Comparison of ENCODE assay signal across 8 mouse cellular contexts in genomic region chr6:121178700-121179358, GRCm38 (mm10). TPM values are rescaled to one million over a fixed set of nuclear protein-coding genes. Genes with fewer than 3 reads are reported as not detected.
A peak's percentile ranks its signal among the peaks of the same experiment; 100 is the strongest.
DNase-seq lines count a peak whose midpoint lies in the region; ATAC-seq and TF ChIP-seq lines count a peak whose summit lies in the region.

No protein-coding gene starts in this region.

- no peaks in the 10 kb centered on the region for H3K9me3 ChIP-seq in liver, embryonic 14.5 days (ENCODE audit: control insufficient read depth, low read length)
- no peaks in the 10 kb centered on the region for H3K9me3 ChIP-seq in lung, embryonic 14.5 days (ENCODE audit: low read depth, low read length)

- peak in 1 of 3 experiments; percentile 32 for DNase-seq in liver, embryonic 14.5 days (ENCODE audit: low read depth in 3 of 3, low spot score in 3 of 3)
- DNase-seq in liver: no peak
- peak; percentile 46 for DNase-seq in Patski (ENCODE audit: low read depth, low spot score)
- peak; percentile 87 for DNase-seq in cerebellum, adult 8-10 months
- peak; percentile 66 to 72 for DNase-seq in heart, postnatal 36 days
- DNase-seq in lung, embryonic 14.5 days: peak; percentile 92
- peak; percentile 81 to 88 for DNase-seq in right cerebral cortex, adult 2 months (ENCODE audit: low spot score in 2 of 2)
- DNase-seq in gastrocnemius, postnatal 14 days: no peak

- POLR2A ChIA-PET in Patski (lab: Charles Lee): interaction anchor here (0.7 to 0.8 kb wide), 2 partner anchors 32 to 46 kb away, joined by 3 read pairs; no protein-coding TSS in a partner anchor

- ATAC-seq in liver, embryonic 14.5 days (ENCODE audit: insufficient read depth): no peak
- ATAC-seq in Patski: no peak
- ATAC-seq in lung, embryonic 14.5 days (ENCODE audit: insufficient read depth): no peak

- no peak overlapping the region for H3K27ac ChIP-seq in liver, embryonic 14.5 days
- H3K27ac ChIP-seq in lung, embryonic 14.5 days (ENCODE audit: low read depth): no peak overlapping the region

- WGBS in liver, embryonic 14.5 days (ENCODE audit: insufficient replicate concordance): 40% methylated on average over 7 of the region's 7 CpGs
- WGBS in lung, embryonic 14.5 days: 60% methylated on average over 7 of the region's 7 CpGs

- H3K36me3 ChIP-seq in liver, embryonic 14.5 days (replicated peaks; ENCODE audit: control insufficient read depth, insufficient read depth, low read depth): no peaks in the 10 kb centered on the region
- no peaks in the 10 kb centered on the region for H3K36me3 ChIP-seq in lung, embryonic 14.5 days (ENCODE audit: insufficient read depth)

- no peak overlapping the region for H3K4me2 ChIP-seq in liver, embryonic 14.5 days (ENCODE audit: low read depth)
- H3K4me2 ChIP-seq in lung, embryonic 14.5 days: no peak overlapping the region

- H3K4me1 ChIP-seq in liver, embryonic 14.5 days (replicated peaks; ENCODE audit: control insufficient read depth in 2 of 2, insufficient read depth in 2 of 2, low read length in 1 of 2): peaks cover 0 to 10% of the 10 kb centered on the region in 2 experiments; a peak in 2 of 4 replicates
- 0 out of 2 replicates have a peak, but pooled peaks cover 4% of the 10 kb centered on the region for H3K4me1 ChIP-seq in lung, embryonic 14.5 days (ENCODE audit: insufficient read depth)

- CTCF ChIA-PET in Patski (lab: Charles Lee): interaction anchor here (0.7 to 2.2 kb wide), 17 partner anchors 28 to 281 kb away, joined by 3 to 8 read pairs (median 3); no protein-coding TSS in a partner anchor

- intact Hi-C loops in heart, postnatal 36 days (cut with DNase I): loop anchor here (1.0 to 2.0 kb wide), 4 partner anchors 49 to 280 kb away; partner anchors contain the start of gene Mical3
- intact Hi-C loops in gastrocnemius, postnatal 14 days (cut with DNase I; ENCODE audit: low total_unique reads): loop anchor here (5.0 kb wide), 1 partner anchor 277 kb away; no protein-coding TSS in a partner anchor

- in situ Hi-C loops in Patski (cut with MboI; ENCODE audit: low pct_unique_long_range_greater_than_20kb): loop anchor here (5.0 kb wide), 3 partner anchors 47 to 282 kb away; partner anchors contain the start of gene Mical3

- no peaks in the 10 kb centered on the region; the same call in 1 of the 2 replicates for H3K27me3 ChIP-seq in liver, embryonic 14.5 days (ENCODE audit: control insufficient read depth, insufficient read depth, low read length)
- H3K27me3 ChIP-seq in Patski: no peaks in the 10 kb centered on the region
- H3K27me3 ChIP-seq in lung, embryonic 14.5 days (ENCODE audit: insufficient read depth, low read length): no peaks in the 10 kb centered on the region

- no peak for TF ChIP-seq EP300 in liver, embryonic 14.5 days (IDR thresholded peaks at IDR 0.05; ENCODE audit: low read depth)

- TF ChIP-seq CTCF in liver, embryonic 14.5 days (IDR thresholded peaks at IDR 0.05; ENCODE audit: low read depth): peak; percentile 63
- no peak for TF ChIP-seq CTCF in Patski (IDR thresholded peaks at IDR 0.05)
- peak; percentile 78 for TF ChIP-seq CTCF in lung, embryonic 14.5 days (IDR thresholded peaks at IDR 0.05; ENCODE audit: low read depth)

- H3K9ac ChIP-seq in liver, embryonic 14.5 days (replicated peaks): no peak overlapping the region
- H3K9ac ChIP-seq in lung, embryonic 14.5 days: no peak overlapping the region

- no peak overlapping the region for H3K4me3 ChIP-seq in liver, embryonic 14.5 days (ENCODE audit: insufficient read depth in 1 of 2, low read depth in 2 of 2, low read length in 2 of 2)
- no peak overlapping the region for H3K4me3 ChIP-seq in lung, embryonic 14.5 days (ENCODE audit: low read depth, low read length)

RNA-seq across cellular contexts. Expression of gene Pex26, which starts 4.6 kb away (rescaled TPM):
- polyA plus RNA-seq in liver, embryonic 14.5 days (2012; rRNA removed): 3.2 and 3.3 TPM in 2 replicates
- polyA plus RNA-seq in liver, embryonic 14.5 days (2014; fragmentation: Nextera tagmentation; extraction: Ambion mirVana): 2.2 and 2.4 TPM in 2 replicates
- polyA plus RNA-seq in Patski (2021): 22.1 TPM
- total RNA-seq in heart, postnatal 36 days (2021): 1 to 10 TPM; 5.5 to 6.3 TPM
- polyA plus RNA-seq in lung, embryonic 14.5 days (2014; fragmentation: Nextera tagmentation; extraction: Ambion mirVana): 7.6 and 8.1 TPM in 2 replicates
- total RNA-seq in gastrocnemius, postnatal 14 days (2021): 1 to 10 TPM; 2.7 to 3.5 TPM

RNA-seq across cellular contexts. Expression of gene Tuba8, which starts 31.7 kb away (rescaled TPM):
- 1.1 and 1.2 TPM in 2 replicates for polyA plus RNA-seq in liver, embryonic 14.5 days (2012; rRNA removed)
- 5.1 and 6.0 TPM in 2 replicates for polyA plus RNA-seq in liver, embryonic 14.5 days (2014; fragmentation: Nextera tagmentation; extraction: Ambion mirVana)
- polyA plus RNA-seq in Patski (2021): 0.04 TPM
- total RNA-seq in heart, postnatal 36 days (2021): 100 to 1,000 TPM in 1 of 2 experiments, 10 to 100 TPM in 1; 94.4 to 144 TPM
- polyA plus RNA-seq in lung, embryonic 14.5 days (2014; fragmentation: Nextera tagmentation; extraction: Ambion mirVana): 2.1 and 3.0 TPM in 2 replicates
- 100 to 1,000 TPM; 149 to 227 TPM for total RNA-seq in gastrocnemius, postnatal 14 days (2021)

RNA-seq across cellular contexts. Expression of gene Mical3, which starts 48.0 kb away (rescaled TPM):
- 6.0 and 8.1 TPM in 2 replicates for polyA plus RNA-seq in liver, embryonic 14.5 days (2012; rRNA removed)
- polyA plus RNA-seq in liver, embryonic 14.5 days (2014; fragmentation: Nextera tagmentation; extraction: Ambion mirVana): 9.4 and 12.8 TPM in 2 replicates
- 47.3 TPM for polyA plus RNA-seq in Patski (2021)
- 100 to 1,000 TPM; 119 to 136 TPM for total RNA-seq in heart, postnatal 36 days (2021)
- 27.0 and 29.8 TPM in 2 replicates for polyA plus RNA-seq in lung, embryonic 14.5 days (2014; fragmentation: Nextera tagmentation; extraction: Ambion mirVana)
- 10 to 100 TPM; 45.6 to 53.0 TPM for total RNA-seq in gastrocnemius, postnatal 14 days (2021)

Comparison
In these comparisons a context has a peak if more than half of its experiments do, and no peak if none do; other contexts are left out.
1. DNase-seq: peak in Patski (single experiment), cerebellum, adult 8-10 months (single experiment), heart, postnatal 36 days (2 of 2), lung, embryonic 14.5 days (single experiment) and right cerebral cortex, adult 2 months (2 of 2); none in liver (single experiment) and gastrocnemius, postnatal 14 days (single experiment).